Mouse (Mus musculus) liver, embryonic 15.5 days (tissue): ENCODE data around the gene Foxo4. TPM values are rescaled to one million over a fixed set of nuclear protein-coding genes. Genes with fewer than 3 reads are reported as not detected.
A peak's percentile ranks its signal among the peaks of the same experiment; 100 is the strongest.

Source experiments
- ATAC-seq: fragments of 200-750 bp; cut with Nextera tagmentation; 2 replicates; pipeline ENCODE4 v1.8.0; 2017; ENCODE audit warnings: moderate number of reproducible peaks, mild to moderate bottlenecking, moderate library complexity; ENCODE audit not compliant: insufficient read depth
- H3K27ac ChIP-seq: fragments of 300-500 bp; sonication (generic); replicated peaks from 2 replicates; pipeline ENCODE4 v1.5.1; 2015; ENCODE audit warnings: mild to moderate bottlenecking, inconsistent platforms
- H3K27me3 ChIP-seq: fragments of 300-500 bp; sonication (generic); 2 replicates; pipeline ENCODE4 v1.6.1; 2015; ENCODE audit warnings: mild to moderate bottlenecking, inconsistent platforms
- H3K36me3 ChIP-seq: fragments of 300-500 bp; sonication (generic); replicated peaks from 2 replicates; pipeline ENCODE4 v1.6.1; 2015; ENCODE audit warnings: moderate library complexity, mild to moderate bottlenecking, inconsistent platforms
- H3K4me1 ChIP-seq: fragments of 300-500 bp; sonication (generic); replicated peaks from 2 replicates; pipeline ENCODE4 v1.6.1; 2015; ENCODE audit warnings: inconsistent platforms
- H3K4me2 ChIP-seq: fragments of 300-500 bp; sonication (generic); 2 replicates; pipeline ENCODE4 v1.6.1; 2015; ENCODE audit warnings: moderate library complexity, mild to moderate bottlenecking, inconsistent platforms
- H3K4me3 ChIP-seq: fragments of 300-500 bp; sonication (generic); replicated peaks from 2 replicates; pipeline ENCODE4 v1.5.1; 2015; ENCODE audit warnings: mild to moderate bottlenecking, inconsistent platforms
- H3K9ac ChIP-seq: fragments of 300-500 bp; sonication (generic); 2 replicates; pipeline ENCODE4 v1.6.1; 2015; ENCODE audit warnings: moderate library complexity, mild to moderate bottlenecking, inconsistent platforms
- H3K9me3 ChIP-seq: fragments of 300-500 bp; sonication (generic); replicated peaks from 2 replicates; pipeline ENCODE4 v1.6.1; 2016; ENCODE audit warnings: inconsistent platforms
- WGBS: fragments of 180-500 bp; shearing (Covaris S2); methylation state at CpG from one replicate; pipeline ENCODE4 v1.1.7; 2015; ENCODE audit warnings: mixed read lengths; ENCODE audit not compliant: insufficient replicate concordance; 5-methylcytosine and 5-hydroxymethylcytosine counted together
- polyA plus RNA-seq: library from polyadenylated mRNA; unstranded; fragments of >200 nt; fragmentation: Nextera tagmentation; extraction: Ambion mirVana; gene quantifications from 2 replicates; pipeline ENCODE4 v1.2.1, GENCODE M21; 2015

Gene Foxo4
- polyA plus RNA-seq, 1 experiment from 2014 or later, result 1.5 TPM

- WGBS, result 48% methylated on average over 10 of the region's 10 CpGs
- Histone ChIP-seq H3K4me2 (peak overlapping the region; percentile 25), H3K27ac (peak overlapping the region; percentile 95), H3K36me3 (peaks cover 88% of the 10 kb centered on the region), H3K9me3 (no peaks in the 10 kb centered on the region), H3K4me1 (peaks cover 50% of the 10 kb centered on the region), H3K4me3 (no peak overlapping the region), H3K9ac (no peak overlapping the region), H3K27me3 (no peaks in the 10 kb centered on the region)
- peak; percentile 23 for ATAC-seq
These were observed 35.8 kb downstream of the Foxo4 start for GRCm38 (mm10) chrX:101290111-101290510.

- Histone ChIP-seq H3K9ac (no peak within 1 kb of the TSS), H3K27me3 (peaks cover 43% of the 10 kb centered on the region), H3K9me3 (no peaks in the 10 kb centered on the region), H3K27ac (no peak within 1 kb of the TSS), H3K36me3 (peaks cover 39% of the 10 kb centered on the region), H3K4me1 (peaks cover 5% of the 10 kb centered on the region; the same call in 1 of the 2 replicates), H3K4me2 (peak within 1 kb of the TSS; percentile 30; the same call in 1 of the 2 replicates), H3K4me3 (no peak within 1 kb of the TSS)
- WGBS, result 25% methylated on average over 23 of the region's 24 CpGs
- no peak for ATAC-seq
These were observed 44.7 kb downstream of the Foxo4 start, which contains the start of gene Nlgn3 for GRCm38 (mm10) chrX:101299055-101299454. Gene Nlgn3 (plus strand): TSS chrX:101299168.

DNA sequence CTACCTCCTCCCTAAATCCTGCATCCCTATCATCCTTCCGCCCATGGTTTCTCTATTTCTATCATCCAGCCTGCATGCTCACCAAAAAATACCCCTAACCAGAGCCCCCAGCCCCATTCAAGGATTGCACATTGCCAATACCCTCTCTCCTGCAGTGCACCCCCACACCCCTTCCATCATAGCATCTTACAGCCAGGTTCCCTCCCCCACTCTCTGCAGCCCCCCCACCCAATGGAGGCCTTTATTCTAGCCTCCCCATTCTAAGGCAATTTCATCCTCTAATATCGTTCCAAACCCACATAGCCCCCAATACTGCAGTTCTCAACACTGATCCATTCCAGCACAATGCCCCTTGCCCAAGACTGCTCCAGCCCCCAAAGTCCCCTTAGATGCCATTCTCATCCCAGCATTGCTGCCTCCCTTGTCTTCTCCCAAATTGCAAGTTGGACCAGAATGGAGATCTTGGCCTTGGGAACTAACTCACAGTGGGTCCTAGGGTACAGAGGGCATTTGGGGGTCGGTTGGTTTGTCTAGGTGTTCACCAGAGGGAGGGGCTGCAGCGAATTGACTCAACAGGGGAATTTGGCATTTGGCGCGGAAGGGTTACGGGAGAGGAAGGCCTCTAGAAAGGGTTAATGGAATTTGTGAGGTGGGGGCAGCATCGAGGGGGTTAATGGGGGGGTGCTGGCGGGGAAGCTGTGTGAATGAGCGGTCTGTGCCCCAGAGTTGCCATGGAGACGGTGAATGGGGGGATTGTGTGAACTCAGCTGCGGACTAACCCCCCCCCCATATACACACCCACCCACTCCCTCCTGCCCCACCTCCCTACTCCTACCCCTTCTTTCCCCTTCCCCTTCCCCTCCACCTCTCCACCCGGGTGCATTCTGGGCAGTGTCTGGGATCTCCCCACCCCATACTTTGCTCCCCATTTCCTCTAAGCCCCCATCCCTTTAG, 45.4 kb downstream of the Foxo4 start:
- no peak overlapping the region for H3K4me3 ChIP-seq

DNA sequence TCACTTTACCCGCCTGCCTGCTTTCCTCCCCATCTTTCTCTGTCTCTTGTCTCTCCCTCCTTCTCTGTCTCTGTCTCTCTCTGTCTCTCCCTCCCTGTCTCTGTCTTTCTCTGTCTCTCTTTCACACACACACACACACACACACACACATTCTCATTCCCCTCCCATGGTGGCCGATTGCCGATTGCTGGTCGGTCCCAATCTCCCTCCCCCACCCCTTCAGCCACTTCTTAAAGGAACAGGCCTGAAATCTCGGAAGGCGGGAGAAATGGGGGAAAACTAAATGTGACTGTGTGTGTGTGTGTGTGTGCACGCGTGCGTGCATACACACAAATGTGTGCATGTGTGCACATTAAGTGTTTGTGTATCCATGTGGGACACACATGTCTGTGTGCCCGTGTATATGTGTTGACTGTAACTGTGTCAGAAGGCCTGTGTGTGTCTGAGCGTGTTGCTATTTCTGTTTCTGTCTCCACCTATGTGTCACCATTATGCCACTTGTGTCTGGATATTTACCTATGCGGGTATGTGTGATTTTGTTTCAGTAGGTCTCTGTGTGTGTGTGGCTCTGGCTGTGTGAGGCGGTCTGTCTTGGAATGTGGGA, 46.2 kb downstream of the Foxo4 start:
- no peak for ATAC-seq
- no peak overlapping the region for H3K4me2 ChIP-seq
- H3K9me3 ChIP-seq, result no peaks in the 10 kb centered on the region
- H3K4me1 ChIP-seq, result peaks cover 5% of the 10 kb centered on the region; the same call in 1 of the 2 replicates
- H3K36me3 ChIP-seq, result peaks cover 26% of the 10 kb centered on the region
- H3K27ac ChIP-seq, result no peak overlapping the region
- 43% methylated on average over 13 of the region's 13 CpGs for WGBS
- peaks cover 56% of the 10 kb centered on the region for H3K27me3 ChIP-seq
- H3K9ac ChIP-seq, result no peak overlapping the region
- H3K4me3 ChIP-seq, result no peak overlapping the region

More for the DNA sequence above, 45.4 kb downstream of the Foxo4 start:
- Histone ChIP-seq H3K4me2 (no peak overlapping the region), H3K9me3 (no peaks in the 10 kb centered on the region), H3K36me3 (peaks cover 32% of the 10 kb centered on the region), H3K27ac (no peak overlapping the region), H3K4me1 (peaks cover 5% of the 10 kb centered on the region; the same call in 1 of the 2 replicates), H3K27me3 (peaks cover 50% of the 10 kb centered on the region), H3K9ac (no peak overlapping the region)
- ATAC-seq, result no peak
- 26% methylated on average over 12 of the region's 13 CpGs for WGBS

GRCm38 (mm10) chrX:101301654-101302053, 47.3 kb downstream of the Foxo4 start:
- Histone ChIP-seq H3K36me3 (peaks cover 15% of the 10 kb centered on the region), H3K4me1 (peaks cover 5% of the 10 kb centered on the region; the same call in 1 of the 2 replicates), H3K9me3 (no peaks in the 10 kb centered on the region), H3K27ac (no peak overlapping the region), H3K4me2 (no peak overlapping the region), H3K9ac (no peak overlapping the region), H3K27me3 (peaks cover 66% of the 10 kb centered on the region), H3K4me3 (no peak overlapping the region)
- ATAC-seq, result no peak
- WGBS, result 75% methylated on average over 9 of the region's 9 CpGs

- no peak for ATAC-seq
- H3K4me3 ChIP-seq, result no peak overlapping the region
- peaks cover 79% of the 10 kb centered on the region for H3K27me3 ChIP-seq
- H3K36me3 ChIP-seq, result no peaks in the 10 kb centered on the region
- no peak overlapping the region for H3K9ac ChIP-seq
- H3K4me2 ChIP-seq, result no peak overlapping the region
- H3K4me1 ChIP-seq, result no peaks in the 10 kb centered on the region
- no peaks in the 10 kb centered on the region for H3K9me3 ChIP-seq
- 48% methylated on average over 2 of the region's 2 CpGs for WGBS
- no peak overlapping the region for H3K27ac ChIP-seq
These were observed 50.3 kb downstream of the Foxo4 start for GRCm38 (mm10) chrX:101304646-101305045.

DNA sequence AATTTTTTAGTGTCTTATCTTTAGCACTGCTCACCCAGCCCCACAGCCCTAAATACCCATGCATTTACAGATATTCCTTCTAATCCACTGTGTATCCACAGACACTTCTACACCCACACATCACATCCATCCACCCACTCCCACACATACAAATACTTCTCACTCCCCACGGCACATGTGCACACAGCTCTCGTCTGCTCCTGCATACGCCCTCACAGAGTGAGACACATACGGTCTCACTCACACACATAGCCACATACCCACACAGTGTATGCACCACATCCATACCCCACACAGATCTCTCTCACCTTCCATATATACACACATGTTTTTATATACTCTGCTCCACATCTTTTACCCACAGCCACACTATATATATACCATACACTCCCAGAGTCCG, 55.0 kb downstream of the Foxo4 start:
- H3K4me2 ChIP-seq, result no peak overlapping the region
- H3K27me3 ChIP-seq, result peaks cover 79% of the 10 kb centered on the region
- no peak overlapping the region for H3K9ac ChIP-seq
- no peaks in the 10 kb centered on the region for H3K36me3 ChIP-seq
- 85% methylated on average over 5 of the region's 5 CpGs for WGBS
- H3K4me3 ChIP-seq, result no peak overlapping the region
- H3K27ac ChIP-seq, result no peak overlapping the region
- no peaks in the 10 kb centered on the region for H3K9me3 ChIP-seq
- no peaks in the 10 kb centered on the region for H3K4me1 ChIP-seq
- no peak for ATAC-seq

Other genes starting within 250 kb of the Foxo4 start
- not detected in 2 replicates for gene Tex11, start 194.9 kb upstream of the Foxo4 start, polyA plus RNA-seq
- gene Slc7a3, start 168.5 kb upstream of the Foxo4 start, polyA plus RNA-seq, result 0.23 and 0.31 TPM in 2 replicates
- gene Snx12, start 32.0 kb upstream of the Foxo4 start, polyA plus RNA-seq, result 15.9 and 18.1 TPM in 2 replicates
- not detected in 2 replicates for gene Gm614, start 9.5 kb downstream of the Foxo4 start, polyA plus RNA-seq
- 9.4 and 9.6 TPM in 2 replicates for gene Il2rg, start 13.7 kb downstream of the Foxo4 start, polyA plus RNA-seq
- gene Gm20489, start 14.5 kb downstream of the Foxo4 start, polyA plus RNA-seq, result not detected in 2 replicates
- 21.4 and 23.1 TPM in 2 replicates for gene Med12, start 19.5 kb downstream of the Foxo4 start, polyA plus RNA-seq
- 0.06 and 0.08 TPM in 2 replicates for gene Nlgn3, start 44.6 kb downstream of the Foxo4 start, polyA plus RNA-seq
- gene Gjb1, start 121.8 kb downstream of the Foxo4 start, polyA plus RNA-seq, result 111 and 148 TPM in 2 replicates
- 5.9 and 8.3 TPM in 2 replicates for gene Zmym3, start 166.3 kb downstream of the Foxo4 start, polyA plus RNA-seq
- gene Nono, start 174.8 kb downstream of the Foxo4 start, polyA plus RNA-seq, result 107 TPM in 2 replicates
- gene Itgb1bp2, start 194.6 kb downstream of the Foxo4 start, polyA plus RNA-seq, result 3.8 and 5.6 TPM in 2 replicates